Mouse (Mus musculus): ENCODE results near the gene Hsf2.
"Not testable (repeated sequence)": the region's sequence is repeated elsewhere in the genome, so short reads cannot be mapped to it uniquely, and the experiment has no call there.

Hsf2 gene

DNA sequence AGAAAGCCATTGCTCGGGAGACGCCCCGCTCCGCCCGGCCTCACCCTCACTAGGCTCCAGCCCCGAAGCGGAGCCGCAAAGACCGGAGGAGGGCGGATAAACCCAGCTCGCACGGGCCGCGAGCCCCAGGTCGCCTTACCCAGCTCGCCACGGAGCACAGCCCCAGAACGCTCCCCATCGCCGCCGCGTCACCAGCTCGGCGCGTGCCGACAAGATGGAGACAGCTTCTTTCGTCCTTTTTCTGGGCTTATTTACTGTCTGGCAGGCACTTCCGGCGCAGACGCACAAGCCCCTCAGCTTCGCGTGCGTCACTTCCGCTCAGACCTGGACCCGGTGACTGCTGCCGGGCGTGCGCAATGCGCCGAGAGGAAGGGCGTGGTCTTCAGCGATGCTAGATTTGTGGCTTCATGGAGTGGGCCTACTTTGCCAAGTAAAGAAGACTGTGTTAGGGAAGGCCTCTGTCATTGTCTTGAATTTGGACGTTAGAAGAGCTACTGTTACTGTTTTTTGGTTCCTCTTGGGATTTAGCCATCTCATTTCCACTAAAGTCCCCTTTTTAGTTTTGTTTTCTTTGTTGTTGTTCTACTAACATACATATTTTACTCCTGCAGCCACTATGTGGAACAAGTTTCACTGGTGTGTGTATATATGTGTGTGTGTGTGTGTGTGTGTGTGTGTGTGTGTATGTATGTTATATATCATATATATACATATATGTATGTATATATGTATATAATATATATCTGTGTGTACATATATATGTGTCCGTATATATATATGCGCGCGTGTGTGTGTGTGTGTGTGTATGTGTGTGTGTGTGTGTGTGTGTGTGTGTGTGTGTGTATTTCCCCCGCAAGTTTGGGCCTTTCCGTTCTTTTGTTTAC is 46.3 kb downstream of the Hsf2 start, which contains the start of gene Serinc1:
Gene Serinc1, minus strand, starts transcription at position 313 of the 884 bp plus-strand sequence.
- DNase-seq (ENCODE audit: low spot score) = peak; percentile 96

DNA sequence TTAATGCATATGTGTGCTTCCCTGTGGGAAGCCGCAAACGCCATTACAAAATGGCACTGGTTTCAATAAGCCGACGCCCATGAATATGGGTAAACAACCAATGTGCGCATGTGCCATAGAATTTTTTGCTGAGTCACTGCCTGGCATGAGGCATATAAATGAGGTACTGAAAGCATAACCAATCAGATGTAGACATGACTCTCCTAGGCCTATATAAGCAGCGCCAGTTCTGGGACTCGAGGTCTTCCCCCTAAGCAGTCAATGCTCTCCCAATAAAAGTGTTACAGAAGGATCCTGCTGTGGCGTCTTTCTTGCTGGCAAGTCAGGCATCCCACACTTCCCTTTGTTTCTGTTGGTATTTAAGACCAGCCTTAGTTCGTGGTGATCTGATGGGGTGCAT is 57.7 kb downstream of the Hsf2 start:
- DNase-seq (ENCODE audit: low spot score) = not testable (repeated sequence)

DNA sequence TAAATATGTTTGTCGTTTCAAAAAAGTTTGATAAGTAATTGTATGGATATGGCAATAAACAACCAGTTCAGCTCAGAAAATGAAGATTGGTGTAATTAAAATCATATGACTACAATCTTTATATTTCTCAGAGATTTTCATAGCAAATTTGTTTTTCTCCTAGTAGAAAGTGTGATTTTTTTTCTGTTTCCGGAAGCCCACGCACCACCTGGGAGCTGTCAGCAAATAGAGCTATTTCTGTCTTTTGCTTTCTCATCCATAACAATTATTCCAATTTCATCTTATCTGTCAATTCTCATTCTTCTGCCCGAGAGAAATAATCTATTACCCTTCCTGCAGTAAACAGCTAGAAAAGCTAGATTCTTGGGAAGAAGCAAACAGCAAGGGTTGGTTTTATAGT is 63.4 kb downstream of the Hsf2 start:
- DNase-seq (ENCODE audit: low spot score) = no peak

DNA sequence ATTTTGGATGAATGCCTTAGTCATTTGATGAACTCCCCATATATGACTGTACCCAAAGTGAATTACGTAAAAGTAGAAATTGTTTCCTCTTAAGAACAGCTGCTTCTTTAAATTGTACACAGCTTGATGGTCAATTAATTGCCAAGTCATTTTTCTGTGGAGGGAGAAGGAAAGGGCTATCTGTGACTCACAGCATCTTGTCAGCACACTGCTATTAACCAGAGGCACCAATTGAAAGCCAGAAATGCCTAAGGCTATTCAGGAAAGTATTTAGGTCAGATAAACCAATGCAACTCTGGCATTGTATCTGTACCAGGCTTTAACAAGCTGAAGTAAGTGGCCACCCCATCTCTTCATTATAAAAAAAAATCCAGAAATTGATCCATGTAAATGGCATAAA is 67.5 kb downstream of the Hsf2 start:
- DNase-seq (ENCODE audit: low spot score) = no peak

DNA sequence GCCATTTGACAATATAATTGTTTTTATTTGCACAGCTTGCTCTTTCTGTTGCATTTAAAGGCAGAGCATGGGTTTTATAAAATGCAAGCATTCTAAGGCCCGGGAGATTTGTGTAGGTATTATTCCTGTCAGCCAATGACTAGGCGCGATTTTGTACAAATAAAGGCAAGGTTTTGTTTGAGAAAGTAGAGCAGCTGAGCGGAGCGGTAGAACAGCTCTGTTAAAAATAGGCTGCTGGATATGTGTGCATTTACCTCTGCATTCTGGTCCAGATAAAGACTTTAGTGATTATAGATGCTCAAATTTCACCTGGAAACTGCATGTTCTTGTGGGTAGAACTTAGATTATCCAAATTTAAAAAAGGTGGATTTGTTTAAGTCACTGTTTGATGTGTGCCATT is 71.4 kb downstream of the Hsf2 start:
- DNase-seq (ENCODE audit: low spot score) = no peak

All from lung, postnatal 25 days (tissue).